Mouse (Mus musculus) liver, embryonic 18 days (tissue): Measurements from ENCODE around the gene Zfp11. TPM values are rescaled to one million over a fixed set of nuclear protein-coding genes. Genes with fewer than 3 reads are reported as not detected.

ENCODE experiments used
- polyA plus RNA-seq: library from polyadenylated mRNA; depleted of rRNA; stranded (reverse); fragments of >200 nt; gene quantifications from 2 replicates; pipeline ENCODE4 v1.2.3, GENCODE M21; 2012; rRNA removed

Gene Zfp11
- polyA plus RNA-seq: 0.64 and 0.77 TPM in 2 replicates

DNA sequence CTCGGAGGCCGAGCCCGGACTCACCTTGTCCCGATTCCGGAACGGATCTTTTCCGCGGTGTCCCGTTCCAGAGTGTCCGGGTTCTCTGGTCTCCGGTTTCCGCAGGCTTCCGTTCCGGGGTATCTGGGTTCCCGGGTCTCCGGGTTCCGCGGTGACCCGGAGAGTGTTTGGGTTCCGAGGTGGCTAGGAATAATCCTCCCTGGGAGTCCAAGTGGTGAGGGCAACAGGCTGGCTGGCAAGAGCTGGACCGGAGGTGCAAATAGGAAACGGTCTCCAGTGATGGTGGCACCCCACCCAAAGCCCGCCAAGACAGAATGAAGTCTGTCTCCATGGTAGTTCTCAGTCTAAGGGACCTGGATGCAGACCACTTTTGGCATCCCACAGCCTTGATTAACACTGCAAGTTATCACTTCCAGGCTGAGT lies at the start of gene Zfp11:
Gene Zfp11, minus strand, starts transcription at position 64 of the 423 bp plus-strand sequence.

DNA sequence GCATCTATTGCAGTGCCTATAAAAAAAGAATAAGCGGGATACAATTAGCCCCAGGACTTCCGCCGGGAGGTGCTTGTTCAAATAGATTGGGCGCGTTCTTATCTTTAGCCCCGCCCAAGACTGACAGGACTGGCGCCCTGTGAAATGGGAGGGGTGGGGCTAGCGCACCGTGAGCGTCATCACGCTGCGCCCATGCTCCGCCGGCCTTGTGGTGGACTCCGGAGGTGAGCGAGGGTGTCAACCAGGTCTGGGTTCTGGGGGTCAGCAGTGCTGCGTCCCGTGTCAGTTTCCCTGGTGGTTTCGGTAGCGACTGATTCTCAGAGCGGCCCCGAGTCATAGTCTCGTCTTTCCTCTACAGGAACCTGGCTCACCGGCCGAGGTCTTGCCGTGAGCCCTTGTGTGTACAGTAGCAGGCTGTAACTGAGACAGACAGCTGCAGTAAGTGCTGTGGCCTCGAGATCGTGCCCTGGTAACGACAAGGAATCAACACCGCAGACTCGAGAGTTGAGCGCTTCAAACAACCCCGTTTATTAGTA lies 45.5 kb upstream of the Zfp11 start, which contains the start of gene Mrps17:
Gene Mrps17, plus strand, starts transcription at position 172 of the 536 bp plus-strand sequence.

DNA sequence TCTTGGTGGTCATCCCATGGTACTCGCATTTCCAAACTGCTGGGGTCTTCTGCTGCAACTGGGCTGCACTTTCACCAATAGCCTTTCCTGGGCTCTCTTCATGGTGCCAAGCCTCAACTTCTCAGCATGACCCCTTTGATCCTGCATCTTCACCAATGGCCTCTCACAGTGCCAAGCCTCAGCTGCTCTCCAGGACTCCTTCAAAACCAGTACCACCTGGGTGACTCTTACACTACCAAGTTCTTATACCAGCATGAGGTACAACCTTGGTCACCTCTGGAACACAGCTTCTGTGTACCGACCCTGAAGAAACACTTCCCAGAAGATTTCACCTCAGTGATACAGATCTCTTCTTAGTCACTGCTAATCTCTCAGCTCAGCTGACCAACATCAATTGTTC lies 38.5 kb upstream of the Zfp11 start, which contains the start of gene Sept14:
Gene Sept14, minus strand, starts transcription at position 101 of the 400 bp plus-strand sequence.

Other genes with a start within 250 kb of the Zfp11 start
- gene Sfswap, start 168.9 kb downstream of the Zfp11 start, polyA plus RNA-seq: 20.5 and 26.8 TPM in 2 replicates
- gene Mmp17, start 85.9 kb downstream of the Zfp11 start, polyA plus RNA-seq: 0.25 and 0.30 TPM in 2 replicates
- not detected in 2 replicates for gene Sept14, start 38.4 kb upstream of the Zfp11 start, polyA plus RNA-seq
- 60.6 and 67.8 TPM in 2 replicates for gene Mrps17, start 45.4 kb upstream of the Zfp11 start, polyA plus RNA-seq
- 17.5 and 22.0 TPM in 2 replicates for gene Nipsnap2, start 55.0 kb upstream of the Zfp11 start, polyA plus RNA-seq
- gene Psph, start 117.3 kb upstream of the Zfp11 start, polyA plus RNA-seq: 28.9 and 31.9 TPM in 2 replicates
- gene Sumf2, start 176.9 kb upstream of the Zfp11 start, polyA plus RNA-seq: 8.7 and 9.7 TPM in 2 replicates
- 756 and 757 TPM in 2 replicates for gene Chchd2, start 217.4 kb upstream of the Zfp11 start, polyA plus RNA-seq
- 2.2 and 2.3 TPM in 2 replicates for gene Zbed5, start 225.6 kb upstream of the Zfp11 start, polyA plus RNA-seq
- gene Phkg1, start 228.4 kb upstream of the Zfp11 start, polyA plus RNA-seq: 0.03 and 0.06 TPM in 2 replicates
- 0.84 and 0.87 TPM in 2 replicates for gene Nupr1l, start 238.4 kb upstream of the Zfp11 start, polyA plus RNA-seq